Comparison of ENCODE assay signal across 9 mouse cellular contexts in genomic region chr16:45832061-45832746, GRCm38 (mm10).
A peak's percentile ranks its signal among the peaks of the same experiment; 100 is the strongest.
DNase-seq lines count a peak whose midpoint lies in the region; TF ChIP-seq lines count a peak whose summit lies in the region.
"Had no signal": no experiment of that assay in that cellular context is flagged by ENCODE, and none has a peak within 500 bp of the region (broad histone marks: within the 10 kb centered on the region; RNA-seq: fewer than 3 reads in every experiment).

No protein-coding gene starts in this region.

- no peaks in the 10 kb centered on the region for H3K9me3 ChIP-seq in limb, embryonic 10.5 days (replicated peaks)
- H3K9me3 ChIP-seq: hindbrain, embryonic 12.5 days had no signal

- peaks cover 43% of the 10 kb centered on the region for H3K4me1 ChIP-seq in limb, embryonic 10.5 days

- no peak overlapping the region for H3K4me3 ChIP-seq in gastrocnemius, adult 2 months
- H3K4me3 ChIP-seq in limb, embryonic 10.5 days: no peak overlapping the region
- H3K4me3 ChIP-seq: hindbrain, embryonic 12.5 days had no signal

- intact Hi-C loops in gastrocnemius, adult 2 months (cut with DNase I): no loop called here
- intact Hi-C loops in gastrocnemius, postnatal 14 days (cut with DNase I; ENCODE audit: low total_unique reads): no loop called here

- TF ChIP-seq CTCF in gastrocnemius, adult 2 months (IDR thresholded peaks at IDR 0.05): peak; percentile 40

- no peak for DNase-seq in gastrocnemius, adult 2 months
- DNase-seq in gastrocnemius, postnatal 14 days: no peak
- DNase-seq in thymus, postnatal 4 days: peak; percentile 9
- no peak for DNase-seq in thymus, postnatal 10 days (ENCODE audit: low spot score in 2 of 2)
- DNase-seq in limb, embryonic 10.5 days (ENCODE audit: low spot score): no peak
- DNase-seq in yolk sac, embryonic 10.5 days (ENCODE audit: low spot score): peak; percentile 64
- no peak for DNase-seq in spleen, postnatal 36 days (ENCODE audit: low spot score in 2 of 2)
- no peak for DNase-seq in cerebellum, adult 9-11 months

- H3K27ac ChIP-seq in gastrocnemius, adult 2 months: peak overlapping the region; percentile 41; the same call in 1 of the 2 replicates
- peak overlapping the region; percentile 79 for H3K27ac ChIP-seq in limb, embryonic 10.5 days
- H3K27ac ChIP-seq: hindbrain, embryonic 12.5 days had no signal

- H3K27me3 ChIP-seq in limb, embryonic 10.5 days (ENCODE audit: low read depth, poor library complexity, severe bottlenecking): no peaks in the 10 kb centered on the region
- H3K27me3 ChIP-seq: hindbrain, embryonic 12.5 days had no signal

- H3K36me3 ChIP-seq in limb, embryonic 10.5 days: peaks cover 10% of the 10 kb centered on the region
- H3K36me3 ChIP-seq: hindbrain, embryonic 12.5 days had no signal

- WGBS in limb, embryonic 10.5 days: 72% methylated on average over 8 of the region's 8 CpGs

Comparison
In these comparisons a context has a peak if more than half of its experiments do, and no peak if none do; other contexts are left out.
1. DNase-seq: peak in thymus, postnatal 4 days (single experiment) and yolk sac, embryonic 10.5 days (single experiment); none in gastrocnemius, adult 2 months (single experiment), gastrocnemius, postnatal 14 days (single experiment), thymus, postnatal 10 days (0 of 2), limb, embryonic 10.5 days (single experiment), spleen, postnatal 36 days (0 of 2) and cerebellum, adult 9-11 months (single experiment).